Mouse (Mus musculus): ENCODE data around the gene Rnf141.

DNA sequence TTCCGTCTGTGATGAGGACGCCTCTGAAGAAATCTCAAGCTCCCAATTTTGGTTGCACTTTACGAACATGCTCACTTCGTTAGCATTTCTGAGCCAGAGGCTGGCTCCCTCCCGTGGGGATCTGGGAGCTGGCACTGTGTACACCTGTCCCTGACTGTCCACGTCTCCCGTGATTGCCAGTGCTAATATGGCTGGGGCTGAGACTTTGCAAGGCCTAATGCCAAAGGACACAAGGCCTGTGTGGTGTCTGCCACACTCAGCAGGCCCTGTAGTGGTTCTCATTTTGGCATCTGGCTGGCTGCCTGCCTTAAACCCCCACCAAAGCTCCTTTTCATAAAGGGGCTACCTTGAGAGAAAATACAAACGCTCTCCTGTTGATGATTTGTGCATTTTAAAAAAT is 33.3 kb downstream of the Rnf141 start:
- TF ChIP-seq CTCF (conservative IDR thresholded peaks at IDR 0.05; ENCODE audit: low read length) (no peak), NANOG (IDR thresholded peaks at IDR 0.05; ENCODE audit: borderline replicate concordance, low read length) (no peak)
